Mouse (Mus musculus): ENCODE measurements around the gene Afg1l. TPM values are rescaled to one million over a fixed set of nuclear protein-coding genes. Genes with fewer than 3 reads are reported as not detected.

Afg1l gene
- polyA plus RNA-seq, 1 experiment, result 6.5 TPM

DNA sequence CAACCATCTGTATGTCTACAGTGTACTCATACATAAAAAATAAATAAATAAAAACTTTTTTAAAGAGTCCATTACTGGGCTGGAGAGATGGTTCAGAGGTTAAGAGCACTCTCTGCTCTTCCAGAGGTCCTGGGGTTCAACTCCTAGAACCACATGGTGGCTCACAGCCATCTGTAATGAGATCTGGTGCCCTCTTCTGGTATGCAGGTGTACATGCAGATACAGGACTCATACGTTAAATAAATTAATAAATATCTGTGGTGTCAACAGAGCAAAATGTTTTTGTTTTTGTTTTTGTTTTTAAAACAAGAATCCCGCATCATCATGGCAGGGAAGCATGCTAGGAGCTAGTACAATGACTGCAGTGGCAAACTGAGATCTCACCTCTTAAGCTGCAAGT, 181.3 kb downstream of the Afg1l start:
- no peak for TF ChIP-seq GATA1 (IDR thresholded peaks at IDR 0.05; ENCODE audit: low read length)

DNA sequence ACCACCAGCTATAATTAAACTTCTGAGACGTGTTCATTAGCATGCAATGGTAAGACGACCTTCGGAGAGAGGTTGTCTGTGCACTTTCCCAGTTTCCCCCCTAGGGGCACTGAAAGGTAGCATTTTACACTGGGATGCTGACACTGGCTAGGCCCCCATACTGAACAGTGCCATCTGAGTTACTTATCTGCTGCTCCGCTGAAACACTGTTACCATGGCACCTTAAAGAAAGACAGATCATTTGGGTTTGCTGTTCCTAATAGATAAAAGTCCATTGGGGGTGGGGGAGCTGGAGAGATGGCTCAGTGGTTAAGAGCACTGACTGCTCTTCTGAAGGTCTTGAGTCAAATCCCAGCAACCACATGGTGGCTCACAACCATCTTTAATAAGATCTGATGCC, 181.8 kb downstream of the Afg1l start:
- no peak for TF ChIP-seq GATA1 (IDR thresholded peaks at IDR 0.05; ENCODE audit: low read length)

DNA sequence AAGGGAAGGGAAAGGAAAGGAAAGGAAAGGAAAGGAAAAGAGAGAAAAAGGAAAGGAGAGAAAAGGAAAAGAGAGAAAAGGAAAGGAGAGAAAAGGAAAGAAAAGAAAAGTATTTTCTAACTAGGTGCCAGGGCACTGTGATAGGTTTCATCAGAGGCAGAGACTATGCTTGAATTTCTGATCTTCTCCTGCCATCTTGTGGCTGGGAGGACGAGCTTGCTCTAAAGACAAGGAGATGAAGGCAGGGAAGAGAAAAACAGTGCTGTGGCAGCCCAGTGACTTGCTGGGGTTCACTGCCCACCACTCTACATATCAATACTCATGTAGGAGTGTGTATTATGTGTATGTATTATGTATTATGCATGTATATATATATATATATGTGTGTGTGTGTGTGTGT, 183.3 kb downstream of the Afg1l start:
- no peak for TF ChIP-seq GATA1 (IDR thresholded peaks at IDR 0.05; ENCODE audit: low read length)

- no peak for TF ChIP-seq GATA1 (IDR thresholded peaks at IDR 0.05; ENCODE audit: low read length)
Observed at GRCm38 (mm10) chr10:42294392-42294791, 184.0 kb downstream of the Afg1l start.

GRCm38 (mm10) chr10:42293877-42294276, 184.5 kb downstream of the Afg1l start:
- TF ChIP-seq GATA1 (IDR thresholded peaks at IDR 0.05; ENCODE audit: low read length), result no peak

DNA sequence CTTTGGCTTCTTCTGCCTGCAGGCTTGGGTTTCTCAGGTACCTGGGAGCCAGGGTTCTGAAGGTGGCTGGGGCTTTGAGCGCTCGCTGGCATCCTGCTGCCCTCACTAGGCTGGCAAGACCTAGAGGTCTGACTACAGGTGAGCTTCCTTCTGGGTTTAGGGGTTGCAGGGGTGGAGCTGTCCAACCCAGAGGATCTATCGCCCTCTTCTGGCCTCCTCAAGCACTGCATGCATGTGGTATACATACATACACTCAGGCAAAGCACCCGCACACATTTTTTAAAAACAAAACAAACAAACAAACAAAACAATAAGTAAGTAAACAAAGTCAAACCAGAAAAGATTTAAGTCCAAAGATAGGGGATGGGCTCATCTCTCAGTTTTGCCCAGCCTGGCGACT, 187.0 kb downstream of the Afg1l start:
- TF ChIP-seq GATA1 (IDR thresholded peaks at IDR 0.05; ENCODE audit: low read length), result no peak

GRCm38 (mm10) chr10:42287666-42288065, 190.7 kb downstream of the Afg1l start:
- TF ChIP-seq GATA1 (IDR thresholded peaks at IDR 0.05; ENCODE audit: low read length), result no peak

- no peak for TF ChIP-seq GATA1 (IDR thresholded peaks at IDR 0.05; ENCODE audit: low read length)
Observed at GRCm38 (mm10) chr10:42278307-42278850, 200.0 kb downstream of the Afg1l start.

- TF ChIP-seq GATA1 (IDR thresholded peaks at IDR 0.05; ENCODE audit: low read length), result no peak
Observed at GRCm38 (mm10) chr10:42277476-42278306, 200.7 kb downstream of the Afg1l start.

GRCm38 (mm10) chr10:42276507-42277345, 201.6 kb downstream of the Afg1l start, which contains the start of gene Foxo3:
Foxo3 (minus strand) TSS chr10:42276755.
- no peak for TF ChIP-seq GATA1 (IDR thresholded peaks at IDR 0.05; ENCODE audit: low read length)

- TF ChIP-seq GATA1 (IDR thresholded peaks at IDR 0.05; ENCODE audit: low read length), result no peak
Observed at GRCm38 (mm10) chr10:42275871-42276501, 202.4 kb downstream of the Afg1l start.

GRCm38 (mm10) chr10:42275401-42275870, 202.9 kb downstream of the Afg1l start:
- no peak for TF ChIP-seq GATA1 (IDR thresholded peaks at IDR 0.05; ENCODE audit: low read length)

- TF ChIP-seq GATA1 (IDR thresholded peaks at IDR 0.05; ENCODE audit: low read length), result no peak
Observed at GRCm38 (mm10) chr10:42274712-42275400, 203.5 kb downstream of the Afg1l start.

- TF ChIP-seq GATA1 (IDR thresholded peaks at IDR 0.05; ENCODE audit: low read length), result no peak
Observed at GRCm38 (mm10) chr10:42273760-42274691, 204.3 kb downstream of the Afg1l start.
